Mouse (Mus musculus) brain, embryonic 14.5 days (tissue): ENCODE data around the gene Morn4.

Experiments
- CTCF ChIP-seq: fragments of 200-500 bp; IDR thresholded peaks from 2 replicates; pipeline ENCODE4 v1.5.1; 2012; ENCODE audit warnings: inconsistent platforms, mild to moderate bottlenecking, moderate library complexity, borderline replicate concordance; ENCODE audit not compliant: insufficient read depth, insufficient read length; ENCODE audit errors: extremely low read depth
- POLR2A ChIP-seq: fragments of 200-500 bp; IDR thresholded peaks from 2 replicates; pipeline ENCODE4 v1.6.1; 2012; ENCODE audit warnings: mild to moderate bottlenecking, inconsistent platforms, borderline replicate concordance; ENCODE audit not compliant: poor library complexity, insufficient read depth, insufficient read length, severe bottlenecking; ENCODE audit errors: extremely low read depth

- TF ChIP-seq CTCF (no peak), POLR2A (no peak)
These were observed 40.1 kb upstream of the Morn4 start for GRCm38 (mm10) chr19:42126219-42126605.
